Mouse (Mus musculus) lung, postnatal 4 days (tissue): ENCODE measurements at regions not wholly inside any gene's neighbourhood (a gene's known extent, or its start where the extent isn't known, plus 50 kb on each side); places are given as distances from the start of the nearest gene placed in this dataset.

Experiments used
- DNase-seq, 2 experiments: peaks; one replicate each; pipeline ENCODE4 v3.0.0; 2021

GRCm38 (mm10) chrX:7474831-7475230 lies 98.6 kb upstream of the Foxp3 start:
- DNase-seq, result no peak

- DNase-seq, result peak in 1 of 2 experiments; percentile 39
Observed at GRCm38 (mm10) chrX:7473814-7474213, 98.2 kb upstream of the Usp27x start.

DNA sequence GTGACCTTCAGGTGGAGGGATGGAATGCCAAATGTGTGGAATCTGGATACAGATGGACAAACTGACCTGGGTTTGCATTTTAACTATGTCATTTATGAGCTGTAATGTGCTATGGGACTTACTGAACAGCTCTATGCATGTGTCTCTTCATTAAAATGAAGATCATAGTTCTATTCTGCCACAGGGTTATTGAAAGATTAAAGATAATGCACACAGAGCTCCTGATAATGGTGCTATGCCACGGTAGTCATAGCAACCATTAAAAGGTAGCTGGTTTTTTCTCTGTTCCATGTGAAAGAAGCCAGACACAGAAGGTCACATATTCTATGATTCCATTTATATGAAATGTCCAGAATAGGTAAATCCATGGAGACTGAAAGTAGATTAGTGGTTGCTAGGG lies 94.2 kb upstream of the Usp27x start:
- no peak for DNase-seq

DNA sequence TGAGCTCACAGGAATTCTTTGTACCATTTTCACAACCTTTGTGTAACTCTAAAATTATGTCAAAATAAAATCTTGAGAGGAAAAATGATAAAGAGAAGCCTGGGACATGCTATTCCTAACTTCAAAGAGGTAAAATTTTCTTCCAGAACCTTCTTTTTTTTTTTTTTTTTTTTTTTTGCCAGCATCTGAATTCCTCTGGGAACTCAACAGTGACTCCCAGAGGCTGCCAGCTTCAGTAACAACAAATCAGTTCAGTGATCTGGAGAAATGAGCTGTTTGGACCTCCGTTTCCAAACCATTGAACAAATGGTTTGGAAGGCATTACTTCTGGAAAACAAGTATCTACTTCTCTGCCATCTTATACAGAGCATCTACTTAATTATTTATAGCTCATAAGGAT lies 92.4 kb upstream of the Usp27x start:
- DNase-seq, result no peak

GRCm38 (mm10) chrX:7456851-7457250 lies 81.2 kb upstream of the Usp27x start:
- DNase-seq, result no peak

DNA sequence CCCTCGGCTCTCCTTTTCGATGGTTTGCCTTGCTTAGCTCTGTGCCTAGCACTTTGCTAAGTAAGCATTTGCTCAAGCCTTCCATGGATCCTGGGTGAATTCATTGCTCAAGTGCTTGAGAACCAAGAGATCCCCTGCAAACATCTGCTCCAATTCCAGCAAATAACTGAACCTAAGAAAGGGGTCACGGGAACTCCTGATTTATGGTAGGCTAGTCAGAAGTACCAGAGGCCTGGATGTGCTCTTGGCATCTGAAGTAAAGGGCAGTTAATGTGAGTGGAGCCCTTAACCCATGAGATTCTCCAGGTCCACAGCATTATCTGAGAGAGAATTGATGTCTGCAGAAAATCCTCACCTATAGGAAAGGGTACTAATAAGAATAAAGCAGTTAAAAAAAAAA lies 69.4 kb upstream of the Usp27x start:
- no peak for DNase-seq

- no peak for DNase-seq
Observed at GRCm38 (mm10) chrX:7444583-7444982, 69.0 kb upstream of the Usp27x start.

DNA sequence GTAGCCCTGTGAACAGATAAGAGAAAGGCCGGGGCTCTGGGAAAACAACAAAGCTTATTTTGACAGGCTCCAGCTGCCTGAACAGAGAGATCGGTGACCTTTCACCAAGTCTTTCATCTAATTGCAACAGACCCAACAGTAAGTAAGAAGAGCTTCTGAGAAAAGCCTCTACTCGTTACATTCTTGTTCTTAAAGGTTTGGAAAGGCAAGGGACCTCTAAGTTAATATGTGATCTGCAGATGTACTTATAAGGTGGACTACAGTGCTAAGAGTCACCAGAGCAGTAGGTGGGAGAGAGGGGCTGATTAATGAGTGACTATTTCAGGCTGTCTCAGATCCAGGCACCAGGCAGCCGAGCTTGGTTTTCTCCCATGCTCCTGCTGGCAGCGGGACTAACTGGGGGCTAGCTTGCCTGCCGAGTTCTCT lies 68.4 kb upstream of the Usp27x start:
- DNase-seq, result no peak

DNA sequence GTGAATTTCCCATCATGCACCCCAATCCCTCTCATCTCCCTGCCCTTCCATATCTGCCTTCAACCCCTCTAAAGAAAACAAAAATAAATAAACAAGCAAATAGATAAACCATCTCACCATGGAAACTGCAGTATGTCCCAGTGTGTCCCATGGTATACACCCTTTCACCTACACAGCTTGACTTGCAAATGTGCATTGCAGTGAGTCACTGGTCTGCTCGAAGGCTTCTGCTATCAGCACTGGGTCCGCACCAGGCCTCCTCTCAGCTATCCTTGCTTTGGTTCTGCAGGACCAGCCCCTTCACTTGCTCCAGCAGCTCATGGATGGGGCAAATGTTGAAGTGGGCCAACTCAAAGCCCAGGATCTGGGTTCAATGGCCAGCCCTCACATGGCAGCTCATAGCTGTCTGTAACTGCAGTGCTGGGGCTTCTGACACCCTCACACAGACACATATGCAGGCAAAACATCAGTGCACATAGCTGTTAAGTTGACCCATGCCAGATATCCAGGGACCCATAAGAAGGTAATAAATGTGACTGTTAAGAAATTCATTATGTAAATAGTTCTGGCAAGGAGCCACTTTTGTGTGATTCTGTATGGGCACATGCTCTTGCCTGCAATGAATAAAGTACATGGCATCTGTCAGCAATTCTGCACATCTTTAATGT lies 59.9 kb upstream of the Usp27x start:
- no peak for DNase-seq

- no peak for DNase-seq
Observed at GRCm38 (mm10) chrX:7434268-7434667, 58.6 kb upstream of the Usp27x start.

DNA sequence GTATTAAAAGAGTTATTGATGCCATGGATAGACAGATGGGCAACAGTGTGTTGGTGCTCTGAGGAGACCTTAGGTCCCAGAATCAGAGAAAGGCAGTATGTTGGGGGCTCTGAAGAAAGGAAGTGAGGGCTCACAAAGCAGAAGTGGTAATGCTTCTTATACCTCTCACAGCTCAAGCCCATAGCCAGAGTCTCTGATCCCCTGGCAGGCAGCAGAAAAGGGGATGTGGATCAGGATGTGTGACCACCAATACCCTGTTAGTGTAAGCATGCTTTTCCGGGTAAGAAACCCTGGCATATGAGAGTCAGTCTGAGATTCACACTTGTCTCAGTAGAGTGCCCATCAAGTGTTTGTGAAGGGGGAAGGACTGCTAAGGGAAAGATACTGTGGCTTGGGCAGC lies 54.8 kb upstream of the Usp27x start:
- no peak for DNase-seq

- DNase-seq, result no peak
Observed at GRCm38 (mm10) chrX:7429524-7429865, 53.9 kb upstream of the Usp27x start.

- peak; percentile 48 to 69 for DNase-seq
Observed at GRCm38 (mm10) chrX:7428621-7429523, 53.2 kb upstream of the Usp27x start.
